Mouse (Mus musculus) embryonic fibroblast, embryonic 13.5 days (primary cell): ENCODE results near the gene 2410004B18Rik.

Experiments used
- CTCF ChIP-seq: IDR thresholded peaks from 2 replicates; pipeline ENCODE4 v1.5.1; 2011; ENCODE audit warnings: mild to moderate bottlenecking, control low read depth, low read length, moderate library complexity, borderline replicate concordance; ENCODE audit not compliant: insufficient read depth
- POLR2A ChIP-seq: IDR thresholded peaks from 2 replicates; pipeline ENCODE4 v1.6.1; 2011; ENCODE audit warnings: low read depth, mild to moderate bottlenecking, control low read depth, low read length, moderate library complexity

DNA sequence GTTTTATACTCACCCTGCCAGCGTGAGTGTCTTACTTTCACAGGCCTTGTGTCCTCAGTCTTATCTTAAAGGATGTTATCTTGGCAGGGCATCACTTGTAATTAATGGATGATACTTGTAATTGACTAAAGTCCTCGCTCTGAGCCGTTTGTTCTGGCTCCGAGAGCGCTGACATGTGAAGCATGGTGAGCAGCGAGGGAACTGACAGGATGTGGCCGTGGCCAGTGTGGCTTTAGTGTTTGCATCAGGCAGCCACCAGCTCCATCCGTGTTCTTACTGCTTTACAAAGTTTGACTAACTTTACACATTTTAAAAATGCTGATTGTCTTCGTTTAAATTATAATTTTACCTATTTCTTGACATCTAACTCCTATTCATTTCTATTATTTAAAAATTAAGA is 4.0 kb upstream of the 2410004B18Rik start:
- no peak for TF ChIP-seq POLR2A
- TF ChIP-seq CTCF: no peak
